Mouse (Mus musculus) embryonic stem cell, embryonic (primary cell): Measurements from ENCODE around the gene Pkn1.

ENCODE experiments used
- CTCF ChIA-PET, 4 experiments: fragments of 300-600 bp in 2 of 4; fragments of 350-600 bp in 2 of 4; sonication (Branson Sonifier 250); formaldehyde crosslinking; loops; one replicate each; lab custom pipeline; 2022; ENCODE audit warnings: inconsistent platforms in 2 of 4; lab: Charles Lee
- POLR2A ChIA-PET, 4 experiments: fragments of 300-600 bp in 2 of 4; fragments of 350-600 bp in 2 of 4; sonication (Branson Sonifier 250); formaldehyde crosslinking; loops; one replicate each; lab custom pipeline; 2022; ENCODE audit warnings: antibody characterized with exemption in 4 of 4, inconsistent platforms in 1 of 4; lab: Charles Lee

The Pkn1 gene

GRCm38 (mm10) chr8:83623549-83623948 is 75.4 kb downstream of the Pkn1 start:
- ChIA-PET CTCF (interaction anchor here (0.9 to 3.4 kb wide), 10 partner anchors 16 to 584 kb away, joined by 3 to 28 read pairs (median 7); partner anchors contain the start of genes Dnajb1 (in 2 of the 4), Tecr (in 2 of the 4), Asf1b (in 1 of the 4) and Gm10644 (in 1 of the 4)), POLR2A (interaction anchor here in 2 of 4 experiments (0.8 to 3.4 kb wide), 11 partner anchors 10 to 154 kb away, joined by 3 to 28 read pairs (median 5); partner anchors contain the start of genes Dnajb1 (in 2 of the 2), Tecr (in 2 of the 2) and Gipc1 (in 1 of the 2))

- POLR2A ChIA-PET: interaction anchor here in 3 of 4 experiments (0.8 to 3.4 kb wide), 15 partner anchors 9 to 72 kb away, joined by 3 to 28 read pairs (median 5); partner anchors contain the start of genes Dnajb1 (in 2 of the 3), Tecr (in 2 of the 3) and Gipc1 (in 1 of the 3)
- CTCF ChIA-PET: interaction anchor here (0.6 to 3.4 kb wide), 40 partner anchors 9 to 585 kb away, joined by 3 to 28 read pairs (median 4); partner anchors contain the start of genes Dnajb1 (in 2 of the 4), Gipc1 (in 2 of the 4), Tecr (in 2 of the 4) and Asf1b (in 1 of the 4)
Observed at GRCm38 (mm10) chr8:83622389-83622989, 76.5 kb downstream of the Pkn1 start.

- CTCF ChIA-PET: interaction anchor here in 3 of 4 experiments (0.6 to 3.4 kb wide), 32 partner anchors 9 to 333 kb away, joined by 3 to 28 read pairs (median 4); partner anchors contain the start of genes Dnajb1 (in 2 of the 3), Gipc1 (in 2 of the 3), Tecr (in 2 of the 3) and Asf1b (in 1 of the 3)
- POLR2A ChIA-PET: interaction anchor here in 3 of 4 experiments (0.9 to 3.4 kb wide), 13 partner anchors 8 to 41 kb away, joined by 4 to 28 read pairs (median 5); partner anchors contain the start of genes Dnajb1 (in 2 of the 3), Tecr (in 2 of the 3) and Gipc1 (in 1 of the 3)
Observed at GRCm38 (mm10) chr8:83621691-83622388, 77.1 kb downstream of the Pkn1 start.

GRCm38 (mm10) chr8:83619568-83620285 is 79.3 kb downstream of the Pkn1 start:
- POLR2A ChIA-PET: interaction anchor here (0.7 to 4.6 kb wide), 7 partner anchors 10 to 25 kb away, joined by 3 to 32 read pairs (median 5); partner anchors contain the start of genes Dnajb1 (in 2 of the 4) and Tecr (in 2 of the 4)
- CTCF ChIA-PET: interaction anchor here in 1 of 4 experiments (1.3 kb wide), 1 partner anchor 42 kb away, joined by 3 read pairs; no protein-coding TSS in a partner anchor

GRCm38 (mm10) chr8:83618566-83618965 is 80.4 kb downstream of the Pkn1 start:
- CTCF ChIA-PET: interaction anchor here in 2 of 4 experiments (0.6 to 1.0 kb wide), 3 partner anchors 20 to 921 kb away, joined by 3 to 5 read pairs (median 3); no protein-coding TSS in a partner anchor
- POLR2A ChIA-PET: interaction anchor here in 3 of 4 experiments (1.0 to 4.6 kb wide), 7 partner anchors 10 to 20 kb away, joined by 3 to 32 read pairs (median 5); partner anchors contain the start of genes Dnajb1 (in 2 of the 3) and Tecr (in 2 of the 3)

- POLR2A ChIA-PET: interaction anchor here in 2 of 4 experiments (2.5 to 4.6 kb wide), 3 partner anchors 9 to 12 kb away, joined by 9 to 32 read pairs (median 15); partner anchors contain the start of genes Dnajb1 (in 2 of the 2) and Tecr (in 2 of the 2)
- CTCF ChIA-PET: no interaction called here
Observed at GRCm38 (mm10) chr8:83617111-83617510, 81.9 kb downstream of the Pkn1 start.

- CTCF ChIA-PET: interaction anchor here in 2 of 4 experiments (0.6 to 1.0 kb wide), 2 partner anchors 8 to 192 kb away, joined by 3 to 6 read pairs; no protein-coding TSS in a partner anchor
- POLR2A ChIA-PET: interaction anchor here in 2 of 4 experiments (2.1 to 4.6 kb wide), 4 partner anchors 8 to 14 kb away, joined by 5 to 32 read pairs (median 12); partner anchors contain the start of genes Dnajb1 (in 2 of the 2) and Tecr (in 2 of the 2)
Observed at GRCm38 (mm10) chr8:83616625-83617024, 82.4 kb downstream of the Pkn1 start.
